Mouse (Mus musculus) G1E (cell line): ENCODE measurements around the gene Rras2.

ENCODE experiments used
- CTCF ChIP-seq: IDR thresholded peaks from 2 replicates; pipeline ENCODE4 v1.5.1; 2012; ENCODE audit warnings: low read depth, low read length, inconsistent platforms, mixed read lengths
- GATA1 ChIP-seq: IDR thresholded peaks from 2 replicates; pipeline ENCODE4 v1.6.1; 2012; ENCODE audit warnings: borderline replicate concordance, low read length, inconsistent platforms, mixed read lengths
- TAL1 ChIP-seq: conservative IDR thresholded peaks from 2 replicates; pipeline ENCODE4 v1.6.1; 2012; ENCODE audit warnings: low read depth, low read length, inconsistent platforms, mixed read lengths

DNA sequence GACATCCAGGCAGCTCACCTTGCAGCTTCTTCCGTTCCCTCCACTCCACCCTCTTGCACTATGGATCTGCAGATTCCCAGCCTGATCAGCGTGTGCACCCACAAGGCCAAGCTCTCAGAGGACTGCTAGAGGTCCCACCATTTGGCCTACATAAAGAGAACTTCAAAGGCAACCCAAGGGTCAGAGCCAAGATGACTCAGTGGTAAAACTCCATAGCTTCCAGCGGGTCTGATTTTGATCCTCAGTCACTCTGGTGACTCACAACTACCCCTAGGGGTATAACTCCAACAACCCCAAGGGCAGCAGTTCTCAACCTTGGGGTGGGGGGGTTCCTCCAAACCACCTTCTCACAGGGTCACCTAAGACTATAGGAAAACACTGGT, 47.1 kb downstream of the Rras2 start:
- TF ChIP-seq CTCF (no peak), GATA1 (no peak), TAL1 (no peak)
